Mouse (Mus musculus) spleen, adult 2 months (tissue): ENCODE results near the gene Ttc27.

Source experiments
- CTCF ChIP-seq: fragments of 200-500 bp; IDR thresholded peaks from 2 replicates; pipeline ENCODE4 v1.5.1; 2011; ENCODE audit warnings: mild to moderate bottlenecking, inconsistent platforms; ENCODE audit not compliant: insufficient read depth, insufficient read length, insufficient replicate concordance; ENCODE audit errors: extremely low read depth
- POLR2A ChIP-seq: fragments of 200-500 bp; IDR thresholded peaks from 2 replicates; pipeline ENCODE4 v1.6.1; 2011; ENCODE audit warnings: low read depth, low read length, inconsistent platforms

DNA sequence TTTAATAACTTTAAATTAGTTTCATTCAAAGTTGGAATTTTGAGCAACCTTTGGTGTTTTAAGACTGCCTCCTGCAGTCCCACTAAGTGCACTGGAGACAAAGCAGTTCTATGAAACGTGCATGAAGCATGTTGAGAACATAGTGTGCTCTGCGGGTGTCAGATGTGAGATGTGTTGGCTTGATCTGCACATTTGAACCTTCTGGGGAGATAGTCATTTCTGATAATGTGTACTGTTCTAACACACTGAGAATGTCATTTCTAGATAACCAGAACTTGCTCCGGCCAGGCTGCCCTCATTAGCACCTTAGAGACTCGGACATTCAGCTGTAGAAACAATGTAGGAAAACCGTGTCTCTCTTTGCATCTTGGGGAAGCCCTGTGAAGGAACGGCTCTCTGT lies 126.0 kb downstream of the Ttc27 start:
- TF ChIP-seq CTCF, result no peak
- no peak for TF ChIP-seq POLR2A
